ENCODE assay signal across 17 mouse cellular contexts in the genomic region with DNA sequence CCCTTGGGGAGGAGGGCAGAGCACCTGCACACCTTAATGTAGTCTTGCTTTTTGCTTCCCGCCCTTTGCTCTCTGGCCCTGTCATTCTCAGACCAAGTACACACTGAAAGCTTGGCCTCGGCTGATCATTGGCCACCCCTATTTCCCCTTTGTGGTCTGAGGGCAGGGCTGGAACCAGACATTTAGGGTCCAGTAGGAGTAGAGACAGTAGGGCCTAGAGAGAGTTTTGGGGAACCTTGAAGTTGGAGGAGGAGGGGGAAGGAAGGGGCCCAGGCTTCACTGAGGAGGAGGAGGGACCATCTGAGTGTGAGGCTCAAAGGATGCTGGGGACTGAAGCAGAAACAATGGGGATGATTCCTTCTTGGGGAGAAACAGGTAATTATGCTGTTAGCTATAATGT. TPM values are rescaled to one million over a fixed set of nuclear protein-coding genes. Genes with fewer than 3 reads are reported as not detected.
DNase-seq lines count a peak whose midpoint lies in the region; ATAC-seq and TF ChIP-seq lines count a peak whose summit lies in the region.
"Had no signal": no experiment of that assay in that cellular context is flagged by ENCODE, and none has a peak within 500 bp of the region (broad histone marks: within the 10 kb centered on the region; RNA-seq: fewer than 3 reads in every experiment).

No protein-coding gene starts in this region.

- H3K4me3 ChIP-seq in forebrain, embryonic 15.5 days = no peak overlapping the region
- H3K4me3 ChIP-seq in forebrain, embryonic 10.5 days = no peak overlapping the region
- no peak overlapping the region for H3K4me3 ChIP-seq in heart, postnatal 0 days (ENCODE audit: low read depth, low read length)
- no peak overlapping the region for H3K4me3 ChIP-seq in heart, adult 2 months
- H3K4me3 ChIP-seq in lung, embryonic 16.5 days (ENCODE audit: low read length) = no peak overlapping the region
- H3K4me3 ChIP-seq: limb, embryonic 15.5 days had no signal

- H3K4me1 ChIP-seq in forebrain, embryonic 15.5 days = peaks cover 12% of the 10 kb centered on the region
- H3K4me1 ChIP-seq in forebrain, embryonic 10.5 days = peaks cover 19% of the 10 kb centered on the region
- peaks cover 29% of the 10 kb centered on the region for H3K4me1 ChIP-seq in heart, postnatal 0 days (ENCODE audit: control insufficient read depth, insufficient read depth)
- H3K4me1 ChIP-seq in heart, adult 2 months (ENCODE audit: control insufficient read depth, insufficient read depth, low read length) = peaks cover 37% of the 10 kb centered on the region
- H3K4me1 ChIP-seq in lung, embryonic 16.5 days (replicated peaks; ENCODE audit: control insufficient read depth, insufficient read depth, low read length) = peaks cover 41% of the 10 kb centered on the region

- ATAC-seq in forebrain, embryonic 15.5 days (replicated peaks) = no peak
- no peak for ATAC-seq in heart, postnatal 0 days (ENCODE audit: insufficient read depth, low read depth)
- ATAC-seq in lung, embryonic 16.5 days (ENCODE audit: low read depth) = no peak

- H3K79me2 ChIP-seq in heart, adult 2 months (replicated peaks; ENCODE audit: control insufficient read depth, insufficient read depth, low read length) = peaks cover 4% of the 10 kb centered on the region

- no peak for TF ChIP-seq POLR2A in heart, adult 2 months (IDR thresholded peaks at IDR 0.05; ENCODE audit: insufficient read depth, low read depth, low read length)

- TF ChIP-seq CTCF in heart, postnatal 0 days (IDR thresholded peaks at IDR 0.05; ENCODE audit: low read depth) = no peak
- no peak for TF ChIP-seq CTCF in heart, adult 2 months (IDR thresholded peaks at IDR 0.05)

- no peak for DNase-seq in forebrain, embryonic 10.5 days (ENCODE audit: extremely low spot score, low spot score)
- no peak for DNase-seq in heart, postnatal 0 days (ENCODE audit: low spot score)
- no peak for DNase-seq in heart, adult 2 months
- no peak for DNase-seq in lung, postnatal 36 days
- no peak for DNase-seq in right cerebral cortex, adult 2 months (ENCODE audit: low spot score in 2 of 2)
- DNase-seq in cerebellum, adult 8-10 months = no peak
- DNase-seq: adrenal gland, adult 2 months; gastrocnemius, postnatal 14 days; heart, postnatal 10 days; kidney, adult 9 months; kidney, postnatal 36 days; lung, adult 18-20 months; right cerebral cortex, postnatal 4 days; thymus, postnatal 4 days had no signal

- TF ChIP-seq EP300 in heart, postnatal 0 days (IDR thresholded peaks at IDR 0.05; ENCODE audit: low read depth) = no peak
- no peak for TF ChIP-seq EP300 in heart, adult 2 months (IDR thresholded peaks at IDR 0.05; ENCODE audit: insufficient read depth, low read depth, low read length)

- no peak overlapping the region for H3K9ac ChIP-seq in forebrain, embryonic 15.5 days (replicated peaks)
- H3K9ac ChIP-seq in heart, postnatal 0 days (replicated peaks; ENCODE audit: low read depth, low read length) = no peak overlapping the region
- no peak overlapping the region for H3K9ac ChIP-seq in heart, adult 2 months (ENCODE audit: low read depth, low read length)
- no peak overlapping the region for H3K9ac ChIP-seq in lung, embryonic 16.5 days (ENCODE audit: low read length)
- H3K9ac ChIP-seq: limb, embryonic 15.5 days had no signal

- WGBS in forebrain, embryonic 15.5 days = 87% methylated on average over 2 of the region's 2 CpGs
- WGBS in forebrain, embryonic 10.5 days = 88% methylated on average over 2 of the region's 2 CpGs
- 76% methylated on average over 2 of the region's 2 CpGs for WGBS in heart, postnatal 0 days
- 85% methylated on average over 2 of the region's 2 CpGs for WGBS in heart, adult 2 months
- 73% methylated on average over 2 of the region's 2 CpGs for WGBS in lung, embryonic 16.5 days

- no peaks in the 10 kb centered on the region for H3K27me3 ChIP-seq in forebrain, embryonic 15.5 days
- peaks cover 8% of the 10 kb centered on the region; the same call in 1 of the 2 replicates for H3K27me3 ChIP-seq in forebrain, embryonic 10.5 days (ENCODE audit: poor library complexity, severe bottlenecking)
- no peaks in the 10 kb centered on the region for H3K27me3 ChIP-seq in heart, postnatal 0 days (ENCODE audit: control insufficient read depth, insufficient read depth, low read length)
- H3K27me3 ChIP-seq in heart, adult 2 months (ENCODE audit: control insufficient read depth, insufficient read depth, low read length) = no peaks in the 10 kb centered on the region
- no peaks in the 10 kb centered on the region for H3K27me3 ChIP-seq in lung, embryonic 16.5 days (ENCODE audit: control insufficient read depth, insufficient read depth, low read depth, low read length)

- no peak overlapping the region for H3K4me2 ChIP-seq in forebrain, embryonic 15.5 days (replicated peaks)
- no peak overlapping the region for H3K4me2 ChIP-seq in heart, postnatal 0 days (ENCODE audit: low read depth, low read length)
- no peak overlapping the region for H3K4me2 ChIP-seq in lung, embryonic 16.5 days (ENCODE audit: low read depth, low read length)
- H3K4me2 ChIP-seq: limb, embryonic 15.5 days had no signal

- H3K9me3 ChIP-seq in forebrain, embryonic 15.5 days = no peaks in the 10 kb centered on the region
- no peaks in the 10 kb centered on the region for H3K9me3 ChIP-seq in forebrain, embryonic 10.5 days
- no peaks in the 10 kb centered on the region for H3K9me3 ChIP-seq in heart, postnatal 0 days (replicated peaks; ENCODE audit: control insufficient read depth, low read length)
- no peaks in the 10 kb centered on the region for H3K9me3 ChIP-seq in lung, embryonic 16.5 days (ENCODE audit: control insufficient read depth, low read length)
- H3K9me3 ChIP-seq: limb, embryonic 15.5 days had no signal

- H3K36me3 ChIP-seq in forebrain, embryonic 15.5 days = no peaks in the 10 kb centered on the region
- no peaks in the 10 kb centered on the region for H3K36me3 ChIP-seq in forebrain, embryonic 10.5 days (replicated peaks)
- peaks cover 69% of the 10 kb centered on the region for H3K36me3 ChIP-seq in heart, postnatal 0 days (replicated peaks; ENCODE audit: control insufficient read depth, insufficient read depth, low read length)
- H3K36me3 ChIP-seq in heart, adult 2 months (ENCODE audit: control insufficient read depth, insufficient read depth, low read length) = peaks cover 16% of the 10 kb centered on the region
- H3K36me3 ChIP-seq in lung, embryonic 16.5 days (ENCODE audit: control insufficient read depth, insufficient read depth, low read length) = no peaks in the 10 kb centered on the region
- H3K36me3 ChIP-seq: limb, embryonic 15.5 days had no signal

- H3K27ac ChIP-seq in forebrain, embryonic 15.5 days (replicated peaks) = peak overlapping the region; percentile 64; the same call in 1 of the 2 replicates
- no peak overlapping the region for H3K27ac ChIP-seq in forebrain, embryonic 10.5 days
- H3K27ac ChIP-seq in heart, postnatal 0 days (ENCODE audit: low read depth) = peak overlapping the region; percentile 32; the same call in 1 of the 2 replicates
- no peak overlapping the region for H3K27ac ChIP-seq in heart, adult 2 months
- peak overlapping the region; percentile 28 for H3K27ac ChIP-seq in lung, embryonic 16.5 days (ENCODE audit: low read length)
- H3K27ac ChIP-seq: limb, embryonic 15.5 days had no signal

- intact Hi-C loops in heart, adult 2 months (cut with DNase I) = no loop called here

RNA-seq across cellular contexts. Expression of gene Mical2, which starts 15.1 kb away (rescaled TPM):
- polyA plus RNA-seq in forebrain, embryonic 15.5 days (2015; fragmentation: Nextera tagmentation; extraction: Ambion mirVana) = 5.9 and 7.0 TPM in 2 replicates
- 0.87 and 0.88 TPM in 2 replicates for polyA plus RNA-seq in forebrain, embryonic 10.5 days (2016; fragmentation: Nextera tagmentation; extraction: Ambion mirVana)
- 136 and 169 TPM in 2 replicates for total RNA-seq in heart, postnatal 0 days (2014; rRNA removed; ENCODE audit: low replicate concordance)
- polyA plus RNA-seq in heart, postnatal 0 days (2015; fragmentation: Nextera tagmentation; extraction: Ambion mirVana) = 59.9 and 78.1 TPM in 2 replicates
- total RNA-seq in heart, adult 2 months (2021) = 10 to 100 TPM; 87.7 to 89.1 TPM
- polyA plus RNA-seq in heart, adult 2 months (2012; rRNA removed) = 44.8 and 53.7 TPM in 2 replicates
- polyA plus RNA-seq in lung, embryonic 16.5 days (2015; fragmentation: Nextera tagmentation; extraction: Ambion mirVana) = 27.3 and 27.6 TPM in 2 replicates

Comparison
In these comparisons a context has a peak if more than half of its experiments do, and no peak if none do; other contexts are left out.
1. H3K27ac ChIP-seq: peak in forebrain, embryonic 15.5 days (single experiment), heart, postnatal 0 days (single experiment) and lung, embryonic 16.5 days (single experiment); none in forebrain, embryonic 10.5 days (single experiment) and heart, adult 2 months (single experiment).